Mouse (Mus musculus): ENCODE measurements around the gene Gss.
A peak's percentile ranks its signal among the peaks of the same experiment; 100 is the strongest.
"Not testable (repeated sequence)": the region's sequence is repeated elsewhere in the genome, so short reads cannot be mapped to it uniquely, and the experiment has no call there.

Gss gene

DNA sequence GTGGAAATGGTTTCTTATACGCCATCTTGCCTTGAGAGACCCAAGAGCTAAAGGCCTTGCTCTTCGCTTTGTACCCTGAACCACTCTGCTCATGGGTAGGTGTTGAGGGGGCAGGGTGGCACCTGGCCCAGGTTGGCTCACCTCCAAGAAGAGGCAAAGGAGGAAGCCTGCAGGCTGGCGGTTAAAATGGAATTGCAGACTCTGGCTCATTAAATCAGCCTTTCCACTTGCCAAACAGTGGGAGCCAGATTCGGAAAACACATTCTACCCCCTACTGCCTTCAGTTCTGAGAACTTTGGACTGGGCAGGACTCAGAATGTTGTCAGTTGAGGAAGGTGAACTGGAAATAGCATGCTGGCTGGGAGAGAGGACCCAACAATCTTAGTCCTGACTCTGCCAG lies 17.9 kb downstream of the Gss start:
- DNase-seq (ENCODE audit: low spot score in 2 of 2), result peak in 1 of 2 experiments; percentile 13

DNA sequence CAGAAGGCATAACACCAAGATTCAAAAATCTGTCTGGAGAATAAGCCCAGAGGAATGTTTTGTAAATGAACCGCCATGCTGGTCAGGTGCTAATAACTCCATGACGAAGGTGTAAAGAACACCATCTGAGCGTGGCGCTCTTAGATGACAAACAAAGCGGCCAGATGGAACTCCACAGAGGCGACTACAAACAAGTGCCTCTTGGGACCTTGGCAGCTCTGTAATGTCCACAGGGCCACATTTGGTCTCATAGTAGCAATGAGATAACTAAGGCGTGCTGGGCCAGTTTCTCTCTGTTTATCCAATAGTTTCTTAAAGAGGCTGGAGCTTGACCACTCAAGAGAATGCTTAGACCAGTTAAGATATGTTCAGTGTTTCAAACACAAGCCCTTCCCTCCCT lies 18.6 kb downstream of the Gss start:
- DNase-seq (ENCODE audit: low spot score in 2 of 2), result no peak

DNA sequence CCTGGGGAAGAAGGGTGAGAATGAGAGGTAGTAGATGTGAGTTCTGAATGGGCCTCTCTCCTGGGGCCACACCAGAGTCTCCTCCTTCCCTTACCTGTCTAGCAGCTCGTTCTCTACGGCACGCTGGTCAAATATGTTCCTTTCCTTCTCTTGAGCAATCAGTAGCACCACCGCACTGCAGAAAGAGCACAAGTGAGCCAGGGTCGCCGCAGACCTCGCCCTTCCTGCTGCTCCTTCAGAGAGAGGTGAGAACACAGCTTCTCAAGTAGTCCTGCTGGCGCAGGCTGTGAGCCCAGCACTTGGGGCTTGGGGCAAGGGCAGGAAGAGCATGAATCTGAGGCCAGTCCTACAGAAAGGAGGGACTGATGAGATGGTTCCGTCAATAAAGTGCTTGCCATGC lies 19.6 kb downstream of the Gss start:
- no peak for DNase-seq (ENCODE audit: low spot score in 2 of 2)

DNA sequence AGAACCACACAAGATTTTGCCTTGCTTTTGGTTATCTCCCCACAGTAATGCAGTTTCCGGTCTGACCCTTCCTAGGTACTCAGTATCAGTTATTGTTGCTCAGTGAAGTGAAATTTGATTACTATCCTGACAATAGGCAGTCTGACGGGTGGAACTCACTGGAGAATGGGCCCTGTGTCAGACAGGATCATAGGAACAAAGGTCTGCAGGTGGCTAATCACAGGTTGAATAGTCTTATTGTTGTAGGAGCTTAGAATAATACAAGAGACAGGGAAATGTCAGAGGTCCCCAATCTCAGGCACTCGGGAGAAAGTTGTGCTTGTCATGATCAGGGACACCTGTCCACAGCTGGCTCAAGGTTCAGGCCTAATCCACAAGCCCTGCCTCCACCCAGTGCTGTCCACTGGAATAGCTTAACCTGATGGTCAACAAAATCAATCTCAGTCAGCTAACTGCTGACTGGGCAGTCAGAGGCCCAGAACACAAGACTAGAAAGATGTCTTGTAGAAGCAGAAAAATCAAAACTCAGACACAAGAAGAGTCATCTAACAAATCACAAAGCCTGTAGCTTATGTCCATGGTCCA lies 23.3 kb downstream of the Gss start:
- no peak for DNase-seq (ENCODE audit: low spot score in 2 of 2)

- no peak for DNase-seq (ENCODE audit: low spot score in 2 of 2)
Observed at GRCm38 (mm10) chr2:155567751-155568150, 24.9 kb downstream of the Gss start.

DNA sequence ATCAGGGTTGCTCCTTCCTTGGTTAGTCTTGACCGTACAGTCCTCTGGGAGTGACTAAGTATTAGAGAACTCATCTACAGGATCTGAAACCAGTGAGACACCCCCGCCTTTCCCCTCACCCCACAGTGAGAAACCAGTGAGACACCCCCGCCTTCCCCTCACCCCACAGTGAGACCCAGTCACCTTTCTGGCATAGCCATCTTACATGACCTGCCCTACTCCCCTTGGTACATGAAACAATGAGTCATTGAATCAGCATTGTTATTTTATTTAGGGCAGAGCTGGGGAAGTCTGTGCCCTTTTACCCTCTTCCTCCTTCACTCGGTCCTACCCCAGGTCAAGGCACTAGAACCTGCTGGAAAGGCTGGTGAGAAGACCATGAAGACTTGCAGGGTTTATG lies 29.7 kb downstream of the Gss start:
- no peak for DNase-seq (ENCODE audit: low spot score in 2 of 2)

GRCm38 (mm10) chr2:155562209-155562608 lies 30.4 kb downstream of the Gss start:
- DNase-seq (ENCODE audit: low spot score in 2 of 2), result no peak

- no peak for DNase-seq (ENCODE audit: low spot score in 2 of 2)
Observed at GRCm38 (mm10) chr2:155554426-155554985, 38.1 kb downstream of the Gss start.

GRCm38 (mm10) chr2:155552949-155553354 lies 39.7 kb downstream of the Gss start:
- no peak for DNase-seq (ENCODE audit: low spot score in 2 of 2)

GRCm38 (mm10) chr2:155552336-155552735 lies 40.3 kb downstream of the Gss start:
- DNase-seq (ENCODE audit: low spot score in 2 of 2), result no peak

- no peak for DNase-seq (ENCODE audit: low spot score in 2 of 2)
Observed at GRCm38 (mm10) chr2:155546955-155547354, 45.7 kb downstream of the Gss start.

DNA sequence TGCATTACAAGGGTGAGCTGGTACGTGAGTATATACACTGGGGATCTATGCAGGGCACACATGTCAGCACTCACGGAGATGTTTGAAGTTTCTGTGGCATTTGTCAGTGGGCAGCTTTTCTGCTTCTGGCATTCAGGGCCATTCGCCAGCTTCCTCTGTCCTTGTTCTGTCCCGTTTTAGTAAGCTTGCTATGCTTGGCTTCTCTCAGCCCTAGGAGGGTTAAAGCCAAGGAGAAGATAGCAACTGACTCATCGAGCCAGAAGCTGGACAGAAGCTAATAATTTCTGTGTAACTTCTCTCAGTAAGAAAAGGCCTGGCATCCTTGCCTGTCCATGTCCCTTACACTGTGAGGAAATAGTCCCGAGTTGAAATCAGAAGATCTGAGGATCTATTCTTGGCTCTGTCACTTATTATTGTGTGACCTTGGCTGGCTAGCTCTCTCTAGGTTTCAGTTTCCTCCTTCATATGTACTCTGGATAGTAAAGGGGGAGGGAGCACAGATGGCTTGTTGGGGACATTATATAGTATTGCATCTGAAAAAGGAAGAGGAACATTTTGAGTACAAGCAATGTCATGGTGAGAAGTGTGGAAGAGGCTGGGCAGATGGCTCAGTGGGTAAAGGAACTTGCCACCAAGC lies 51.7 kb downstream of the Gss start:
- peak; percentile 6 to 12 for DNase-seq (ENCODE audit: low spot score in 2 of 2)

DNA sequence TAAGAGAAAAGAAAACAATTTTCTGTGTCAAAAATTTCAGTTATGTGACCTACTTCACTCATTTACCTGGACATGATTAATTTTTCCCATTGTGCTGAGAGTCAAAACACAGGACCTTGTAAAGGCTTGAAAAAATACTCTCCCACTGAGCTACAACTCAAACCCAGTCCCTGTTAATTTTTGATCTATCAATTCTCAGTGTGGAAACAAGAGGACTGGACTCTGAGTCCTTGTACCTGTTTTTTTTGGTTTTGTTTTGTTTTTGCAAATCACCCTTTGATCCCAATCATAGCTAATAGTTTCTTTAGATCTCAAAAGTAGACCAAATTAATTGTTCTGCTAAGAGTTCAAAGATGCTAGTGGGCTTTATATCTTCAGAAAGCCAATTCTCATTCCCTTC lies 52.9 kb downstream of the Gss start:
- no peak for DNase-seq (ENCODE audit: low spot score in 2 of 2)

- DNase-seq (ENCODE audit: low spot score in 2 of 2), result not testable (repeated sequence)
Observed at GRCm38 (mm10) chr2:155538463-155539057, 54.0 kb downstream of the Gss start.

DNA sequence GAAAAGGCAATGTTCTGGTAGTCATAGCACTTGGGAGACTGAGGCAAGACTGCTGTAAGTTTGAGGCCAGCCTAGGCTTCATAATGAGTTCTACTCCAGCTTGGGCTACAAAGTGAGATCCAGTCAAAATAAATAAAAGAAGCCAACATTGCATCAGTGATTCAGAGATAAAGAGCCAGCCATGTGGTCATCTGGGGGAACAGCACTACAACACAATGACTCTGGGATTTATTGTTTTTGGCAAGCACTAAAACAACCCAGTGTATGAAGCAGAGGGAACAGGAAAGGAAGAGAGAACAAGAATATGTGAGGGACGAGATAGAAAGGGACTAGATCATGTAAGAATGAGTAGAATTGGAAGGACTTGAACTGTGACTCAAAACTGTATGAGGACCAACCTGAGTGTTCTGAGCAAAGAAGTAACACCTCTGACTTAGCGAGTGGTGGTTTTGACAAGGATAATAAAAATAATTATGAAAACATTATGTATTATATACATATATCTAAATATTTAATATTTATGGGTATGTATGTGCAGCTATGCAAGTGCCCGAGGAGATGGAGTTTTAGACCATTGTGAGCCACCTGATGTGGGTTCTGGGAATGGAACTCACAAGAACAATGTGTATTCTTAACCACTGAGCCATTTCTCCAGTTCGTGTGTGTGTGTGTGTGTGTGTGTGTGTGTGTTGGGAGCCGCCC lies 54.7 kb downstream of the Gss start:
- DNase-seq (ENCODE audit: low spot score in 2 of 2), result no peak

DNA sequence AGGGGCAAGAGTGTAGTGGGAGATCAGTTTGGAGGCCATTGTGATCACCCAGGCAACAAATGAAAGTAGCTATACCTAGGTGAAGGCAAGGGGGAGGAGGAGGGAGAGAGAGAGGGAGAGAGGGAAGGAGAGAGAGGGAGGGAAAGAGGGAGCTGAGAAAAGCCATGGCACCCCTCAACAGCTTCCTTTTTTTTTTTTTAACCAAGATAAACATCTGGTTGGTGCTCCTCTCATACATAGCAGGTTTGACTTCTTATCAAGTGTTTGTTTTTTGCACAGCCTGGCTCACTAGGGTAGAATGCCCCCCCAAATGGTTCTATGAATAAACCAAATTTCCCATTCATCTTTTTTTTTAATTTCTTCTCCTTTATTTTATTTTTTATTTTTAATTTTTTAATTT lies 56.3 kb downstream of the Gss start:
- no peak for DNase-seq (ENCODE audit: low spot score in 2 of 2)

DNA sequence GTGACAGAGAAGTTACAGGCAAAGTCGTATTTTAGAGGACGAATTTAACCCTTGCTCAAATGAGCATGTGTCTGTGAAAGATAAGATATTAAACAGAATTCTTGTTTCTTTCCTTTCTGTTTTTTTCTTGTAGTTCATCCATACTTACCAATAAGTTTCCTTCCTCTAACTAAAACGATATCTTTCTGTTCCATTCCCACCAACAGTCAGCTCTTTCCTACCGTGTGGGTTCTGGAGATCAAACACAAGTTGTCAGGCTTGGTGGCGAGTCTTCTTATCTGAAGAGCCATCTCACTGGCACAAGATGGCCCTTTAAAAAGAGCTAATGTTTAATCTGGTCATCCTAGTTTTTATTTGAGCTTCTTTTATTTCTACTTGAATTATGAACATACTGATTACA lies 65.2 kb downstream of the Gss start:
- no peak for DNase-seq (ENCODE audit: low spot score in 2 of 2)

- DNase-seq (ENCODE audit: low spot score in 2 of 2), result no peak
Observed at GRCm38 (mm10) chr2:155524378-155524777, 68.2 kb downstream of the Gss start.

DNA sequence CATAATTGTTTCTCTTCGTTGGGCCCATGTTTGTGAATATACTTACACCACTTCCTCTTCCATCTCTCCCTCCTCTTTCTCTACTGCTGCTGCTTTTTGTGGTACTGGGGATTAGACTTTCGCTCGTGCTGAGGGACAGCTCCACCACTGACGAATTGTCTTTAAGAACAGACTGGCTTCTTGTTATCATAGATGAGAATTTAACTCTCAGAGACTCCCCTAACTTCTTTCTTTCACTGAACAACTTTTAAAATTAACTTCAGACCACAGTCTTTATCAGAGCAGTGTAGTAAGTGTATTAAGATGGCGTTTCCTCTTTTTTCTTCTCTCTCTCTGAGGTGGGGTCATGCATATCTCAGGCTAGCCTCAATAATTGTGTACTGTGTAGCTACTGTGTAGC lies 68.9 kb downstream of the Gss start:
- DNase-seq (ENCODE audit: low spot score in 2 of 2), result no peak

DNA sequence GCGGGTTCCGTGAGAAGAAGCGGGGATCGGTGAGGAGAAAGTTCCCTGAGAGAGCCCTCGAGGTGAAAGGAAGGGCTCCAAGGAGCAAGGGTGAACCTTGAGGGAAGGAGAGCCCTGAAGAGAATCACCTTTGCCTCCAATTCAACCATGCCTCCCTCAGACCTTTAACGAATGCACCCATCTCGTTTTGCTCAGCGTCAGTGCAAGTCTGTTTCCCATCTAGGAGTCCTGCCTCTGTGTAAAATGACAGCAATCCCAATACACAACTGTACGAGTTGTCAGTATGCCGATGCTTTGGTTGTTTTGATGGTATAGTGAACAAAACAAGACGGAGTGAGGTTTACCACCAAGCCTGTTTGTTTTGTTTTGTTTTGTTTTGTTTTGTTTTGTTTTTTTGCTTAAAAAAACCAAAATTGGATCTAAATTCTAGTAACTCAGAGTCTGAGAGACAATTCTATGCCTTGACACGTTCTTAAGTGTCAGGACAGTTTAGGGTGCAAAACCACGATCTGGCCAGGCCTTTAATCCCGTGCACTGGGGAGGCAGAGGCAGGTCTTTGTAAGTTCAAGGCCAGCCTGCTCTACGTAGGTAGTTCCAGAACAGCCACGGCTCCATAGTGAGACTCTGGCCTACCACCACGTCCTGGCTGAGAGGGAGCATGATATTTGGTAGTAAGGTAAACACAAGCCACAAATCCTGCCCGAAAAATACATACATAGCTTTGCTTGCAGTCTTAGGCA lies 73.9 kb downstream of the Gss start:
- DNase-seq (ENCODE audit: low spot score in 2 of 2), result no peak

- DNase-seq (ENCODE audit: low spot score in 2 of 2), result peak; percentile 97 to 98
Observed at GRCm38 (mm10) chr2:155517455-155518423, 74.9 kb downstream of the Gss start, which contains the start of the genes Acss2 and Ggt7. TSS of gene Acss2 (plus strand) at chr2:155517948. TSS of gene Ggt7 (minus strand) at chr2:155518237.
